Mouse (Mus musculus): ENCODE data around the gene Tex9. TPM values are rescaled to one million over a fixed set of nuclear protein-coding genes. Genes with fewer than 3 reads are reported as not detected.
A peak's percentile ranks its signal among the peaks of the same experiment; 100 is the strongest.

Gene Tex9
- 48.7 and 52.8 TPM in 2 replicates for polyA plus RNA-seq (2014; fragmentation: Nextera tagmentation; extraction: Ambion mirVana)

- Histone ChIP-seq H3K4me1 (ENCODE audit: control insufficient read depth, insufficient read depth, low read length) (no peaks in the 10 kb centered on the region), H3K9me3 (ENCODE audit: control insufficient read depth, low read length) (no peaks in the 10 kb centered on the region), H3K27me3 (ENCODE audit: control insufficient read depth, insufficient read depth, low read length) (no peaks in the 10 kb centered on the region), H3K4me3 (ENCODE audit: low read depth, low read length) (peak within 1 kb of the TSS; percentile 71), H3K4me2 (ENCODE audit: low read depth) (peak within 1 kb of the TSS; percentile 51), H3K9ac (ENCODE audit: low read length) (peak within 1 kb of the TSS; percentile 72), H3K36me3 (ENCODE audit: control insufficient read depth, insufficient read depth, low read length) (no peaks in the 10 kb centered on the region), H3K27ac (ENCODE audit: low read depth, low read length) (peak within 1 kb of the TSS; percentile 71)
- DNase-seq (ENCODE audit: low spot score) (no peak), ATAC-seq (ENCODE audit: insufficient read depth, low FRiP score, low TSS enrichment) (peak; percentile 58)
- 16% methylated on average over 6 of the region's 6 CpGs for WGBS
These were observed at the start of gene Tex9 for GRCm38 (mm10) chr9:72492194-72492565. Tex9 (minus strand) TSS chr9:72492212.

GRCm38 (mm10) chr9:72537086-72537485 lies 45.1 kb upstream of the Tex9 start:
- WGBS, result 57% methylated on average over 1 of the region's 1 CpGs
- Histone ChIP-seq H3K4me3 (ENCODE audit: low read depth, low read length) (no peak overlapping the region), H3K4me1 (ENCODE audit: control insufficient read depth, insufficient read depth, low read length) (no peaks in the 10 kb centered on the region), H3K27ac (ENCODE audit: low read depth, low read length) (no peak overlapping the region), H3K4me2 (ENCODE audit: low read depth) (no peak overlapping the region), H3K9ac (ENCODE audit: low read length) (no peak overlapping the region), H3K9me3 (ENCODE audit: control insufficient read depth, low read length) (no peaks in the 10 kb centered on the region), H3K27me3 (ENCODE audit: control insufficient read depth, insufficient read depth, low read length) (no peaks in the 10 kb centered on the region), H3K36me3 (ENCODE audit: control insufficient read depth, insufficient read depth, low read length) (no peaks in the 10 kb centered on the region)
- no peak for DNase-seq (ENCODE audit: low spot score)
- no peak for ATAC-seq (ENCODE audit: insufficient read depth, low FRiP score, low TSS enrichment)

- DNase-seq (ENCODE audit: low spot score), result no peak
- ATAC-seq (ENCODE audit: insufficient read depth, low FRiP score, low TSS enrichment), result no peak
- Histone ChIP-seq H3K9ac (ENCODE audit: low read length) (no peak overlapping the region), H3K36me3 (ENCODE audit: control insufficient read depth, insufficient read depth, low read length) (no peaks in the 10 kb centered on the region), H3K27ac (ENCODE audit: low read depth, low read length) (no peak overlapping the region), H3K4me3 (ENCODE audit: low read depth, low read length) (no peak overlapping the region), H3K9me3 (ENCODE audit: control insufficient read depth, low read length) (no peaks in the 10 kb centered on the region), H3K4me2 (ENCODE audit: low read depth) (no peak overlapping the region), H3K4me1 (ENCODE audit: control insufficient read depth, insufficient read depth, low read length) (peaks cover 8% of the 10 kb centered on the region), H3K27me3 (ENCODE audit: control insufficient read depth, insufficient read depth, low read length) (no peaks in the 10 kb centered on the region)
- WGBS, result 91% methylated on average over 3 of the region's 3 CpGs
These were observed 43.4 kb upstream of the Tex9 start for GRCm38 (mm10) chr9:72535394-72535793.

GRCm38 (mm10) chr9:72534985-72535384 lies 43.0 kb upstream of the Tex9 start:
- no peak overlapping the region for H3K27ac ChIP-seq (ENCODE audit: low read depth, low read length)
- ATAC-seq (ENCODE audit: insufficient read depth, low FRiP score, low TSS enrichment), result no peak
- H3K4me1 ChIP-seq (ENCODE audit: control insufficient read depth, insufficient read depth, low read length), result peaks cover 8% of the 10 kb centered on the region
- no peak overlapping the region for H3K9ac ChIP-seq (ENCODE audit: low read length)
- no peak overlapping the region for H3K4me3 ChIP-seq (ENCODE audit: low read depth, low read length)
- no peaks in the 10 kb centered on the region for H3K36me3 ChIP-seq (ENCODE audit: control insufficient read depth, insufficient read depth, low read length)
- no peaks in the 10 kb centered on the region for H3K9me3 ChIP-seq (ENCODE audit: control insufficient read depth, low read length)
- H3K27me3 ChIP-seq (ENCODE audit: control insufficient read depth, insufficient read depth, low read length), result no peaks in the 10 kb centered on the region
- WGBS, result 92% methylated on average over 2 of the region's 2 CpGs
- no peak for DNase-seq (ENCODE audit: low spot score)
- no peak overlapping the region for H3K4me2 ChIP-seq (ENCODE audit: low read depth)

- peak overlapping the region; percentile 88 for H3K4me3 ChIP-seq (ENCODE audit: low read depth, low read length)
- ATAC-seq (ENCODE audit: insufficient read depth, low FRiP score, low TSS enrichment) (no peak), DNase-seq (ENCODE audit: low spot score) (no peak)
- WGBS, result 0% methylated on average over 2 of the region's 2 CpGs
- peak overlapping the region; percentile 99 for H3K27ac ChIP-seq (ENCODE audit: low read depth, low read length)
- no peaks in the 10 kb centered on the region for H3K36me3 ChIP-seq (ENCODE audit: control insufficient read depth, insufficient read depth, low read length)
- H3K9me3 ChIP-seq (ENCODE audit: control insufficient read depth, low read length), result no peaks in the 10 kb centered on the region
- peaks cover 8% of the 10 kb centered on the region for H3K4me1 ChIP-seq (ENCODE audit: control insufficient read depth, insufficient read depth, low read length)
- H3K4me2 ChIP-seq (ENCODE audit: low read depth), result peak overlapping the region; percentile 71
- peak overlapping the region; percentile 96 for H3K9ac ChIP-seq (ENCODE audit: low read length)
- H3K27me3 ChIP-seq (ENCODE audit: control insufficient read depth, insufficient read depth, low read length), result no peaks in the 10 kb centered on the region
These were observed 41.0 kb upstream of the Tex9 start for GRCm38 (mm10) chr9:72533089-72533415.

GRCm38 (mm10) chr9:72532381-72533088 lies 40.5 kb upstream of the Tex9 start:
- peak overlapping the region; percentile 71 for H3K4me2 ChIP-seq (ENCODE audit: low read depth)
- ATAC-seq (ENCODE audit: insufficient read depth, low FRiP score, low TSS enrichment) (peak; percentile 36), DNase-seq (ENCODE audit: low spot score) (peak; percentile 78)
- H3K27ac ChIP-seq (ENCODE audit: low read depth, low read length), result peak overlapping the region; percentile 99
- no peaks in the 10 kb centered on the region for H3K36me3 ChIP-seq (ENCODE audit: control insufficient read depth, insufficient read depth, low read length)
- peak overlapping the region; percentile 96 for H3K9ac ChIP-seq (ENCODE audit: low read length)
- H3K27me3 ChIP-seq (ENCODE audit: control insufficient read depth, insufficient read depth, low read length), result no peaks in the 10 kb centered on the region
- peak overlapping the region; percentile 88 for H3K4me3 ChIP-seq (ENCODE audit: low read depth, low read length)
- under 1% methylated on average over 30 of the region's 55 CpGs for WGBS
- peaks cover 8% of the 10 kb centered on the region for H3K4me1 ChIP-seq (ENCODE audit: control insufficient read depth, insufficient read depth, low read length)
- no peaks in the 10 kb centered on the region for H3K9me3 ChIP-seq (ENCODE audit: control insufficient read depth, low read length)

- ATAC-seq (ENCODE audit: insufficient read depth, low FRiP score, low TSS enrichment) (peak; percentile 87), DNase-seq (ENCODE audit: low spot score) (peak; percentile 87)
- H3K27me3 ChIP-seq (ENCODE audit: control insufficient read depth, insufficient read depth, low read length), result no peaks in the 10 kb centered on the region
- peak within 1 kb of the TSS; percentile 71 for H3K4me2 ChIP-seq (ENCODE audit: low read depth)
- peak within 1 kb of the TSS; percentile 96 for H3K9ac ChIP-seq (ENCODE audit: low read length)
- H3K4me3 ChIP-seq (ENCODE audit: low read depth, low read length), result peak within 1 kb of the TSS; percentile 88
- H3K36me3 ChIP-seq (ENCODE audit: control insufficient read depth, insufficient read depth, low read length), result no peaks in the 10 kb centered on the region
- H3K9me3 ChIP-seq (ENCODE audit: control insufficient read depth, low read length), result no peaks in the 10 kb centered on the region
- H3K4me1 ChIP-seq (ENCODE audit: control insufficient read depth, insufficient read depth, low read length), result peaks cover 8% of the 10 kb centered on the region
- H3K27ac ChIP-seq (ENCODE audit: low read depth, low read length), result peak within 1 kb of the TSS; percentile 99
- WGBS, result 2% methylated on average over 18 of the region's 63 CpGs
These were observed 40.0 kb upstream of the Tex9 start, which contains the start of gene Rfx7 for GRCm38 (mm10) chr9:72531996-72532380. Rfx7 (plus strand) TSS chr9:72532240.

- H3K27me3 ChIP-seq (ENCODE audit: control insufficient read depth, insufficient read depth, low read length), result no peaks in the 10 kb centered on the region
- peak; percentile 90 for DNase-seq (ENCODE audit: low spot score)
- H3K9ac ChIP-seq (ENCODE audit: low read length), result peak overlapping the region; percentile 96
- H3K4me2 ChIP-seq (ENCODE audit: low read depth), result peak overlapping the region; percentile 71
- no peaks in the 10 kb centered on the region for H3K36me3 ChIP-seq (ENCODE audit: control insufficient read depth, insufficient read depth, low read length)
- peak overlapping the region; percentile 88 for H3K4me3 ChIP-seq (ENCODE audit: low read depth, low read length)
- peak; percentile 91 for ATAC-seq (ENCODE audit: insufficient read depth, low FRiP score, low TSS enrichment)
- peaks cover 8% of the 10 kb centered on the region for H3K4me1 ChIP-seq (ENCODE audit: control insufficient read depth, insufficient read depth, low read length)
- peak overlapping the region; percentile 99 for H3K27ac ChIP-seq (ENCODE audit: low read depth, low read length)
- no peaks in the 10 kb centered on the region for H3K9me3 ChIP-seq (ENCODE audit: control insufficient read depth, low read length)
- WGBS, result 2% methylated on average over 35 of the region's 35 CpGs
These were observed 39.4 kb upstream of the Tex9 start for GRCm38 (mm10) chr9:72531291-72531995.

- 35% methylated on average over 4 of the region's 4 CpGs for WGBS
- ATAC-seq (ENCODE audit: insufficient read depth, low FRiP score, low TSS enrichment), result peak; percentile 14; the same call in 1 of the 2 replicates
- H3K9ac ChIP-seq (ENCODE audit: low read length), result peak overlapping the region; percentile 96
These were observed 38.8 kb upstream of the Tex9 start for GRCm38 (mm10) chr9:72530824-72531223.

More at GRCm38 (mm10) chr9:72530824-72531223, 38.8 kb upstream of the Tex9 start:
- H3K9me3 ChIP-seq (ENCODE audit: control insufficient read depth, low read length), result no peaks in the 10 kb centered on the region
- no peaks in the 10 kb centered on the region for H3K36me3 ChIP-seq (ENCODE audit: control insufficient read depth, insufficient read depth, low read length)
- peak overlapping the region; percentile 88 for H3K4me3 ChIP-seq (ENCODE audit: low read depth, low read length)
- no peak for DNase-seq (ENCODE audit: low spot score)
- no peaks in the 10 kb centered on the region for H3K27me3 ChIP-seq (ENCODE audit: control insufficient read depth, insufficient read depth, low read length)
- peak overlapping the region; percentile 71 for H3K4me2 ChIP-seq (ENCODE audit: low read depth)
- peak overlapping the region; percentile 99 for H3K27ac ChIP-seq (ENCODE audit: low read depth, low read length)
- H3K4me1 ChIP-seq (ENCODE audit: control insufficient read depth, insufficient read depth, low read length), result peaks cover 8% of the 10 kb centered on the region
